Mouse (Mus musculus): ENCODE measurements around the gene Hoxd3.

DNA sequence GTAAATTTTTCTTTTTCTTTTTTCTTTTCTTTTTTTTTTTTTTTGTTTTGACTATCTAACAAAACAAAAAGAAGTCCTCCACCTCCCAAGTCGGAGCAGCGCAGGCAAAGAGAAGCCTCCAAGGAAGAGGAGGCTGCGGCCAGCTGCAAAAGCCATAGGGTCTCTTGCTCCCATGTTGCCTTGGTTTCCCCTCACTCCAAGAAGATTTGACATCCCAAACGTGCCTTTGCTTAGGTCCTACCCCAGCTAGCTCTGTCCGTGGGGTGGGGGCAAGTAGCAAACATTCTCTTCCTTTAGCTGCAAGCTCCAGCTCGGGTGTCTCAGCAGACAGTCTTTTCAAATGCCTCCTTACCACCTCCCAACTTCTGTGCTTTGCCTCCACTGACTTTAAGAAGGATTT lies 22.0 kb downstream of the Hoxd3 start:
- no peak for TF ChIP-seq CTCF (IDR thresholded peaks at IDR 0.05; ENCODE audit: low read depth, low read length)
- no peak for TF ChIP-seq POLR2A (IDR thresholded peaks at IDR 0.05; ENCODE audit: extremely low read depth, insufficient read depth, low read length)
